Mouse (Mus musculus): ENCODE data around the gene Etnk1.

GRCm38 (mm10) chr6:143230888-143231287 lies 63.9 kb downstream of the Etnk1 start:
- TF ChIP-seq CTCF (IDR thresholded peaks at IDR 0.05 in 2 of 3, conservative IDR thresholded peaks at IDR 0.05 in 1 of 3; ENCODE audit: control insufficient read depth in 1 of 3, insufficient read depth in 1 of 3, low read depth in 2 of 3, low read length in 3 of 3, poor library complexity in 1 of 3, severe bottlenecking in 1 of 3) (no peak), POLR2A (IDR thresholded peaks at IDR 0.05; ENCODE audit: control insufficient read depth in 1 of 2, insufficient read depth in 1 of 2, low read depth in 1 of 2, low read length in 2 of 2, poor library complexity in 1 of 2) (no peak), MYC (IDR thresholded peaks at IDR 0.05; ENCODE audit: low read depth, low read length) (no peak), ZNF384 (IDR thresholded peaks at IDR 0.05; ENCODE audit: low read depth, low read length) (no peak), JUND (IDR thresholded peaks at IDR 0.05; ENCODE audit: low read depth, low read length) (no peak), RAD21 (IDR thresholded peaks at IDR 0.05; ENCODE audit: low read depth, low read length) (no peak), EP300 (IDR thresholded peaks at IDR 0.05; ENCODE audit: low read depth in 1 of 2, low read length in 2 of 2) (no peak), TCF12 (IDR thresholded peaks at IDR 0.05; ENCODE audit: low read depth, low read length) (no peak), HCFC1 (IDR thresholded peaks at IDR 0.05; ENCODE audit: low read depth, low read length) (no peak), GATA1 (IDR thresholded peaks at IDR 0.05; ENCODE audit: low read depth, low read length) (no peak), ZC3H11A (IDR thresholded peaks at IDR 0.05; ENCODE audit: low read depth, low read length) (no peak), RCOR1 (IDR thresholded peaks at IDR 0.05; ENCODE audit: low read depth, low read length) (no peak), MAX (IDR thresholded peaks at IDR 0.05; ENCODE audit: low read length) (no peak), E2F4 (IDR thresholded peaks at IDR 0.05; ENCODE audit: borderline replicate concordance, low read depth, low read length) (no peak)

Measured in MEL (cell line).